Mouse (Mus musculus): ENCODE measurements around the gene Plin5.

DNA sequence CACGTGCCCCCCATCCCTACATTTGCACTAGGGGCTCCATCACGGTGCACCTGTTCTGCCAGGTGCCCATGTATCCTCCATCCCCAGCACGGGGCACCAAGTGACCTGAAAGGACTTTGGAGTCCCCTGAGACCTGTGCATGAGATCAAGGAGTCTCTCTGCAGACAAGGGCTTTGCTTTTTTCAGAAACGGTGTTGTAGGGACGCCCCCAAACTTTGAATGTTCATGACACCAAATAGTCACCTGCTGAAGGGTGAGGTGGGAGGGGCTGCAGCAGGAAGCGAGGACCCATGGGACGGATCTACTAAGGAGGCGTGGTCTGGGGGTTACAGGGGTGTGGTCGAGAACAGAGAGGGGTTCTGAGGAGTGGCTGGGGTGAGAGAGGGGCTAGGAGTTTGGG is 30.9 kb upstream of the Plin5 start:
- TF ChIP-seq GATA1 (IDR thresholded peaks at IDR 0.05; ENCODE audit: borderline replicate concordance, low read length) (no peak), FLI1 (IDR thresholded peaks at IDR 0.05; ENCODE audit: low read length) (no peak)
